Mouse (Mus musculus) heart, postnatal 0 days (tissue): ENCODE data around the gene Gm21985.

Experiments used
- CTCF ChIP-seq: IDR thresholded peaks from 2 replicates; pipeline ENCODE4 v1.5.1; 2016; ENCODE audit warnings: antibody characterized with exemption, control low read depth, low read depth
- EP300 ChIP-seq: IDR thresholded peaks from 2 replicates; pipeline ENCODE4 v1.6.1; 2016; ENCODE audit warnings: antibody characterized with exemption, low read depth

GRCm38 (mm10) chr2:112298221-112298620, 32.1 kb downstream of the Gm21985 start:
- TF ChIP-seq CTCF (no peak), EP300 (no peak)
